ENCODE assay signal across 9 mouse cellular contexts in genomic region chr17:81481843-81482490, GRCm38 (mm10). TPM values are rescaled to one million over a fixed set of nuclear protein-coding genes. Genes with fewer than 3 reads are reported as not detected.
A peak's percentile ranks its signal among the peaks of the same experiment; 100 is the strongest.
DNase-seq lines count a peak whose midpoint lies in the region; ATAC-seq lines count a peak whose summit lies in the region.
"Had no signal": no experiment of that assay in that cellular context is flagged by ENCODE, and none has a peak within 500 bp of the region (broad histone marks: within the 10 kb centered on the region; RNA-seq: fewer than 3 reads in every experiment).

No protein-coding gene starts in this region.

- ATAC-seq in hindbrain, embryonic 13.5 days (ENCODE audit: low FRiP score) = no peak

- H3K36me3 ChIP-seq in hindbrain, embryonic 13.5 days = no peaks in the 10 kb centered on the region
- H3K36me3 ChIP-seq: limb, embryonic 12.5 days had no signal

- H3K4me3 ChIP-seq in hindbrain, embryonic 13.5 days = no peak overlapping the region
- H3K4me3 ChIP-seq: limb, embryonic 12.5 days had no signal

- peak; percentile 53 for DNase-seq in adrenal gland, postnatal 14 days
- DNase-seq in cerebellum, adult 11 months = peak; percentile 43
- peak; percentile 71 for DNase-seq in gastrocnemius, postnatal 14 days
- DNase-seq in thymus, postnatal 0 days (ENCODE audit: low spot score) = no peak
- DNase-seq in left cerebral cortex, adult 9 months (ENCODE audit: low spot score in 2 of 2) = no peak
- DNase-seq in retina, postnatal 1 day = no peak

- H3K4me2 ChIP-seq in hindbrain, embryonic 13.5 days = no peak overlapping the region
- H3K4me2 ChIP-seq: limb, embryonic 12.5 days had no signal

- intact Hi-C loops in gastrocnemius, postnatal 14 days (cut with DNase I; ENCODE audit: low total_unique reads) = no loop called here

- peak overlapping the region; percentile 40 for H3K27ac ChIP-seq in hindbrain, embryonic 13.5 days
- H3K27ac ChIP-seq: limb, embryonic 12.5 days had no signal

- H3K9ac ChIP-seq in hindbrain, embryonic 13.5 days = no peak overlapping the region
- H3K9ac ChIP-seq: limb, embryonic 12.5 days had no signal

- no peaks in the 10 kb centered on the region for H3K27me3 ChIP-seq in hindbrain, embryonic 13.5 days
- H3K27me3 ChIP-seq: limb, embryonic 12.5 days had no signal

- no peaks in the 10 kb centered on the region for H3K9me3 ChIP-seq in hindbrain, embryonic 13.5 days
- H3K9me3 ChIP-seq: limb, embryonic 12.5 days had no signal

- peaks cover 25% of the 10 kb centered on the region for H3K4me1 ChIP-seq in hindbrain, embryonic 13.5 days (replicated peaks)

- 54% methylated on average over 11 of the region's 11 CpGs for WGBS in hindbrain, embryonic 13.5 days

RNA-seq across cellular contexts. Expression of gene Gm11096, which starts 40.4 kb away (rescaled TPM):
- total RNA-seq in adrenal gland, postnatal 14 days (2021) = not detected in 2 replicates
- not detected for total RNA-seq in gastrocnemius, postnatal 14 days (2021)
- not detected in 2 replicates for polyA plus RNA-seq in hindbrain, embryonic 13.5 days (2015; fragmentation: Nextera tagmentation; extraction: Ambion mirVana)
- polyA plus RNA-seq in thymus, postnatal 0 days (2015; fragmentation: Nextera tagmentation; extraction: Ambion mirVana) = not detected in 2 replicates
- polyA plus RNA-seq: embryonic facial prominence, embryonic 11.5 days; limb, embryonic 12.5 days had no signal

Comparison
In these comparisons a context has a peak if more than half of its experiments do, and no peak if none do; other contexts are left out.
1. DNase-seq: peak in adrenal gland, postnatal 14 days (single experiment), cerebellum, adult 11 months (single experiment) and gastrocnemius, postnatal 14 days (single experiment); none in thymus, postnatal 0 days (single experiment), left cerebral cortex, adult 9 months (0 of 2) and retina, postnatal 1 day (single experiment).